ENCODE assay signal across 8 mouse cellular contexts in genomic region chr17:23993559-23994428, GRCm38 (mm10). TPM values are rescaled to one million over a fixed set of nuclear protein-coding genes. Genes with fewer than 3 reads are reported as not detected.
DNase-seq lines count a peak whose midpoint lies in the region; ATAC-seq and TF ChIP-seq lines count a peak whose summit lies in the region.

No protein-coding gene starts in this region.

- peaks cover 0 to 6% of the 10 kb centered on the region in 2 experiments; a peak in 2 of 4 replicates for H3K27me3 ChIP-seq in MEL (ENCODE audit: control insufficient read depth in 1 of 2, insufficient read depth in 2 of 2, low read length in 2 of 2)
- H3K27me3 ChIP-seq in hindbrain, embryonic 12.5 days = 0 out of 2 replicates have a peak, but pooled peaks cover 4% of the 10 kb centered on the region

- peak; percentile 65 for TF ChIP-seq RAD21 in MEL (IDR thresholded peaks at IDR 0.05; ENCODE audit: low read depth, low read length)

- H3K4me1 ChIP-seq in MEL (ENCODE audit: control insufficient read depth in 1 of 2, insufficient read depth in 2 of 2, low read length in 2 of 2) = peaks cover 0 to 3% of the 10 kb centered on the region in 2 experiments; a peak in 1 of 4 replicates
- 0 out of 2 replicates have a peak, but pooled peaks cover 5% of the 10 kb centered on the region for H3K4me1 ChIP-seq in hindbrain, embryonic 12.5 days

- H3K9ac ChIP-seq in MEL (ENCODE audit: control insufficient read depth, low read depth, low read length, poor library complexity, severe bottlenecking) = peak overlapping the region; percentile 50
- H3K9ac ChIP-seq in hindbrain, embryonic 12.5 days = peak overlapping the region; percentile 57

- no peaks in the 10 kb centered on the region for H3K36me3 ChIP-seq in MEL (ENCODE audit: control insufficient read depth in 1 of 2, insufficient read depth in 2 of 2, low read length in 2 of 2)
- H3K36me3 ChIP-seq in hindbrain, embryonic 12.5 days = no peaks in the 10 kb centered on the region

- no peaks in the 10 kb centered on the region for H3K79me2 ChIP-seq in MEL (ENCODE audit: control insufficient read depth, insufficient read depth, low read length, poor library complexity)

- TF ChIP-seq POLR2A in MEL (IDR thresholded peaks at IDR 0.05; ENCODE audit: control insufficient read depth in 1 of 2, insufficient read depth in 1 of 2, low read depth in 1 of 2, low read length in 2 of 2, poor library complexity in 1 of 2) = no peak

- no peak overlapping the region for H3K27ac ChIP-seq in MEL (ENCODE audit: control insufficient read depth, low read depth, low read length)
- H3K27ac ChIP-seq in hindbrain, embryonic 12.5 days = no peak overlapping the region

- H3K9me3 ChIP-seq in MEL (replicated peaks; ENCODE audit: insufficient read depth, low read length) = no peaks in the 10 kb centered on the region
- no peaks in the 10 kb centered on the region for H3K9me3 ChIP-seq in hindbrain, embryonic 12.5 days (replicated peaks)

- peak; percentile 83 for ATAC-seq in hindbrain, embryonic 12.5 days (ENCODE audit: low FRiP score)

- no peak for TF ChIP-seq EP300 in MEL (IDR thresholded peaks at IDR 0.05; ENCODE audit: low read depth in 1 of 2, low read length in 2 of 2)

- peak overlapping the region; percentile 59 for H3K4me2 ChIP-seq in hindbrain, embryonic 12.5 days (replicated peaks)

- 11% methylated on average over 31 of the region's 31 CpGs for WGBS in hindbrain, embryonic 12.5 days

- H3K4me3 ChIP-seq in MEL (ENCODE audit: control insufficient read depth in 1 of 2, insufficient read depth in 1 of 2, low read depth in 2 of 2, low read length in 2 of 2) = peak overlapping the region; percentile 7 to 39; a peak in 3 of 4 replicates
- H3K4me3 ChIP-seq in hindbrain, embryonic 12.5 days = peak overlapping the region; percentile 27

- DNase-seq in MEL (ENCODE audit: low read depth, low spot score) = peak; percentile 95
- peak; percentile 89 for DNase-seq in cerebellum, adult 9-10 months
- peak; percentile 92 to 93 for DNase-seq in frontal cortex, postnatal 10 days (ENCODE audit: low spot score in 2 of 2)
- DNase-seq in layer of hippocampus, postnatal 14 days (ENCODE audit: low spot score in 2 of 2) = peak; percentile 93 to 96
- peak; percentile 97 for DNase-seq in lung, postnatal 10 days
- peak; percentile 90 for DNase-seq in ovary, postnatal 36 days (ENCODE audit: low spot score)
- peak; percentile 96 for DNase-seq in thymus, postnatal 14 days

- TF ChIP-seq CTCF in MEL (IDR thresholded peaks at IDR 0.05 in 2 of 3, conservative IDR thresholded peaks at IDR 0.05 in 1 of 3; ENCODE audit: control insufficient read depth in 1 of 3, insufficient read depth in 1 of 3, low read depth in 2 of 3, low read length in 3 of 3, poor library complexity in 1 of 3, severe bottlenecking in 1 of 3) = peak; percentile 47 to 90 (median 86)

TF ChIP-seq in MEL, 35 proteins besides CTCF, POLR2A, EP300 and RAD21:
- TF ChIP-seq MEF2A (IDR thresholded peaks at IDR 0.05; ENCODE audit: extremely low read depth, insufficient replicate concordance, low read depth, low read length, poor library complexity, severe bottlenecking) = no peak
- TF ChIP-seq MAX (IDR thresholded peaks at IDR 0.05; ENCODE audit: low read length) = peak; percentile 92
- no peak for TF ChIP-seq MYB (IDR thresholded peaks at IDR 0.05; ENCODE audit: low read depth, low read length)
- TF ChIP-seq BHLHE40 (IDR thresholded peaks at IDR 0.05; ENCODE audit: borderline replicate concordance, low read depth, low read length) = peak; percentile 96
- TF ChIP-seq POLR2AphosphoS2 (IDR thresholded peaks at IDR 0.05; ENCODE audit: low read length) = no peak
- peak; percentile 74 for TF ChIP-seq NRF1 (IDR thresholded peaks at IDR 0.05; ENCODE audit: insufficient read depth, low read depth, low read length, poor library complexity, severe bottlenecking)
- TF ChIP-seq USF1 (IDR thresholded peaks at IDR 0.05; ENCODE audit: low read depth, low read length) = 0 out of 2 replicates have a peak, but pooled peaks have one; percentile 45
- no peak for TF ChIP-seq UBTF (IDR thresholded peaks at IDR 0.05; ENCODE audit: borderline replicate concordance, insufficient read depth, low read depth, low read length)
- peak; percentile 95 for TF ChIP-seq MYC (IDR thresholded peaks at IDR 0.05; ENCODE audit: low read depth, low read length)
- no peak for TF ChIP-seq MAFK (IDR thresholded peaks at IDR 0.05; ENCODE audit: borderline replicate concordance, low read depth, low read length)
- TF ChIP-seq USF2 (IDR thresholded peaks at IDR 0.05; ENCODE audit: borderline replicate concordance in 1 of 2, insufficient read depth in 1 of 2, low read depth in 1 of 2, low read length in 2 of 2) = no peak
- no peak for TF ChIP-seq GABPA (IDR thresholded peaks at IDR 0.05; ENCODE audit: low read depth, low read length)
- peak; percentile 51 for TF ChIP-seq SMC3 (IDR thresholded peaks at IDR 0.05; ENCODE audit: low read depth, low read length)
- TF ChIP-seq HCFC1 (IDR thresholded peaks at IDR 0.05; ENCODE audit: low read depth, low read length) = peak; percentile 60
- TF ChIP-seq NELFE (IDR thresholded peaks at IDR 0.05; ENCODE audit: low read depth, low read length) = no peak
- TF ChIP-seq ETS1 (IDR thresholded peaks at IDR 0.05; ENCODE audit: low read depth, low read length) = peak; percentile 46; the same call in 1 of the 2 replicates
- peak; percentile 94 for TF ChIP-seq ELF1 (IDR thresholded peaks at IDR 0.05; ENCODE audit: low read depth, low read length)
- no peak for TF ChIP-seq ZMIZ1 (IDR thresholded peaks at IDR 0.05; ENCODE audit: low read depth, low read length)
- no peak for TF ChIP-seq POLR2AphosphoS5 (IDR thresholded peaks at IDR 0.05; ENCODE audit: borderline replicate concordance, low read depth, low read length)
- TF ChIP-seq MXI1 (IDR thresholded peaks at IDR 0.05; ENCODE audit: low read depth, low read length) = peak; percentile 75; the same call in 1 of the 2 replicates
- TF ChIP-seq ZC3H11A (IDR thresholded peaks at IDR 0.05; ENCODE audit: low read depth, low read length) = peak; percentile 34; the same call in 1 of the 2 replicates
- peak; percentile 37 for TF ChIP-seq GATA1 (IDR thresholded peaks at IDR 0.05; ENCODE audit: low read depth, low read length)
- TF ChIP-seq SIN3A (IDR thresholded peaks at IDR 0.05; ENCODE audit: low read length) = peak; percentile 79
- TF ChIP-seq TBP (IDR thresholded peaks at IDR 0.05; ENCODE audit: low read depth, low read length) = no peak
- TF ChIP-seq E2F4 (IDR thresholded peaks at IDR 0.05; ENCODE audit: borderline replicate concordance, low read depth, low read length) = no peak
- no peak for TF ChIP-seq JUND (IDR thresholded peaks at IDR 0.05; ENCODE audit: low read depth, low read length)
- TF ChIP-seq MAZ (IDR thresholded peaks at IDR 0.05; ENCODE audit: low read depth, low read length) = peak; percentile 68; the same call in 1 of the 2 replicates
- TF ChIP-seq ZNF384 (IDR thresholded peaks at IDR 0.05; ENCODE audit: low read depth, low read length) = peak; percentile 94
- TF ChIP-seq TCF12 (IDR thresholded peaks at IDR 0.05; ENCODE audit: low read depth, low read length) = peak; percentile 46; the same call in 1 of the 2 replicates
- no peak for TF ChIP-seq ZKSCAN1 (IDR thresholded peaks at IDR 0.05; ENCODE audit: low read depth, low read length)
- no peak for TF ChIP-seq TAL1 (IDR thresholded peaks at IDR 0.05; ENCODE audit: low read length)
- TF ChIP-seq CHD2 (IDR thresholded peaks at IDR 0.05; ENCODE audit: low read length) = no peak
- no peak for TF ChIP-seq CHD1 (IDR thresholded peaks at IDR 0.05; ENCODE audit: low read depth, low read length)
- no peak for TF ChIP-seq RCOR1 (IDR thresholded peaks at IDR 0.05; ENCODE audit: low read depth, low read length)
- no peak; the same call in 1 of the 2 replicates for TF ChIP-seq KAT2A (conservative IDR thresholded peaks at IDR 0.05; ENCODE audit: low read depth, low read length)

RNA-seq across cellular contexts. Expression of gene Prss22, which starts 4.1 kb away (rescaled TPM):
- not detected in 2 replicates for total RNA-seq in MEL (2012; rRNA removed)
- polyA plus RNA-seq in MEL (2012; ENCODE audit: insufficient read depth in 1 of 2, insufficient read length in 2 of 2, low read depth in 1 of 2, low replicate concordance in 2 of 2, missing spikeins in 1 of 2) = not detected
- polyA plus RNA-seq in hindbrain, embryonic 12.5 days (2016; fragmentation: Nextera tagmentation; extraction: Ambion mirVana) = 0.48 TPM in 1 of 2 replicates, not detected in the other
- not detected for total RNA-seq in layer of hippocampus, postnatal 14 days (2021)

RNA-seq across cellular contexts. Expression of gene Prss30, which starts 13.4 kb away (rescaled TPM):
- total RNA-seq in MEL (2012; rRNA removed) = not detected in 2 replicates
- not detected for polyA plus RNA-seq in MEL (2012; ENCODE audit: insufficient read depth in 1 of 2, insufficient read length in 2 of 2, low read depth in 1 of 2, low replicate concordance in 2 of 2, missing spikeins in 1 of 2)
- polyA plus RNA-seq in hindbrain, embryonic 12.5 days (2016; fragmentation: Nextera tagmentation; extraction: Ambion mirVana) = not detected in 2 replicates
- under 1 TPM in 1 of 2 experiments, not detected in 1; 0.41 TPM for total RNA-seq in layer of hippocampus, postnatal 14 days (2021)

RNA-seq across cellular contexts. Expression of gene Sbpl, which starts 38.7 kb away (rescaled TPM):
- not detected in 2 replicates for total RNA-seq in MEL (2012; rRNA removed)
- not detected for polyA plus RNA-seq in MEL (2012; ENCODE audit: insufficient read depth in 1 of 2, insufficient read length in 2 of 2, low read depth in 1 of 2, low replicate concordance in 2 of 2, missing spikeins in 1 of 2)
- not detected in 2 replicates for polyA plus RNA-seq in hindbrain, embryonic 12.5 days (2016; fragmentation: Nextera tagmentation; extraction: Ambion mirVana)
- total RNA-seq in layer of hippocampus, postnatal 14 days (2021) = not detected

RNA-seq across cellular contexts. Expression of gene Prss27, which starts 44.1 kb away (rescaled TPM):
- total RNA-seq in MEL (2012; rRNA removed) = not detected in 2 replicates
- polyA plus RNA-seq in MEL (2012; ENCODE audit: insufficient read depth in 1 of 2, insufficient read length in 2 of 2, low read depth in 1 of 2, low replicate concordance in 2 of 2, missing spikeins in 1 of 2) = not detected
- polyA plus RNA-seq in hindbrain, embryonic 12.5 days (2016; fragmentation: Nextera tagmentation; extraction: Ambion mirVana) = 0.31 and 0.34 TPM in 2 replicates
- not detected for total RNA-seq in layer of hippocampus, postnatal 14 days (2021)

RNA-seq across cellular contexts. Expression of gene Sbp, which starts 52.3 kb away (rescaled TPM):
- not detected in 2 replicates for total RNA-seq in MEL (2012; rRNA removed)
- polyA plus RNA-seq in MEL (2012; ENCODE audit: insufficient read depth in 1 of 2, insufficient read length in 2 of 2, low read depth in 1 of 2, low replicate concordance in 2 of 2, missing spikeins in 1 of 2) = not detected
- not detected in 2 replicates for polyA plus RNA-seq in hindbrain, embryonic 12.5 days (2016; fragmentation: Nextera tagmentation; extraction: Ambion mirVana)
- total RNA-seq in layer of hippocampus, postnatal 14 days (2021) = not detected
